Mouse (Mus musculus) thymus, adult 2 months (tissue): ENCODE measurements around the gene Mast2. TPM values are rescaled to one million over a fixed set of nuclear protein-coding genes. Genes with fewer than 3 reads are reported as not detected.

Source experiments
- DNase-seq: peaks from one replicate; pipeline ENCODE4 v3.0.0; 2021
- H3K27ac ChIP-seq: fragments of 200-500 bp; 2 replicates; pipeline ENCODE4 v1.5.1; 2012; ENCODE audit warnings: low read length, control low read depth; ENCODE audit not compliant: control insufficient read depth, insufficient read depth
- H3K27me3 ChIP-seq: fragments of 200-500 bp; 2 replicates; pipeline ENCODE4 v1.6.1; 2012; ENCODE audit warnings: mild to moderate bottlenecking, low read length, moderate library complexity, mixed read lengths; ENCODE audit not compliant: control insufficient read depth, insufficient read depth
- H3K36me3 ChIP-seq: fragments of 200-500 bp; 2 replicates; pipeline ENCODE4 v1.6.1; 2012; ENCODE audit warnings: mild to moderate bottlenecking, low read length, moderate library complexity; ENCODE audit not compliant: control insufficient read depth, insufficient read depth
- H3K4me1 ChIP-seq: fragments of 200-500 bp; replicated peaks from 2 replicates; pipeline ENCODE4 v1.6.1; 2012; ENCODE audit warnings: low read length; ENCODE audit not compliant: control insufficient read depth, insufficient read depth
- H3K4me3 ChIP-seq: fragments of 200-500 bp; 2 replicates; pipeline ENCODE4 v1.5.1; 2012; ENCODE audit warnings: mild to moderate bottlenecking, low read length, control low read depth, moderate library complexity; ENCODE audit not compliant: control insufficient read depth, insufficient read depth
- CTCF ChIP-seq: fragments of 200-500 bp; IDR thresholded peaks from 2 replicates; pipeline ENCODE4 v1.5.1; 2012; ENCODE audit warnings: mild to moderate bottlenecking, control low read depth, low read length, moderate library complexity, borderline replicate concordance; ENCODE audit not compliant: control insufficient read depth, poor library complexity, insufficient read depth; ENCODE audit errors: extremely low read depth
- POLR2A ChIP-seq: fragments of 200-500 bp; IDR thresholded peaks from 2 replicates; pipeline ENCODE4 v1.6.1; 2012; ENCODE audit warnings: mild to moderate bottlenecking, low read length, control low read depth, moderate library complexity; ENCODE audit not compliant: control insufficient read depth, poor library complexity, insufficient read depth; ENCODE audit errors: extremely low read depth
- WGBS: fragments of 180-500 bp; shearing (Covaris S2); methylation state at CpG from one replicate; pipeline ENCODE4 v1.1.7; 2018; 5-methylcytosine and 5-hydroxymethylcytosine counted together
- polyA plus RNA-seq: library from polyadenylated mRNA; depleted of rRNA; stranded (reverse); fragments of >200 nt; gene quantifications from 2 replicates; pipeline ENCODE4 v1.2.3, GENCODE M21; 2012; rRNA removed

The Mast2 gene
- polyA plus RNA-seq, 1 experiment: 110 TPM

- no peaks in the 10 kb centered on the region for H3K36me3 ChIP-seq
- WGBS: 95% methylated on average over 6 of the region's 6 CpGs
- DNase-seq: no peak
- no peak overlapping the region for H3K4me3 ChIP-seq
- no peaks in the 10 kb centered on the region for H3K4me1 ChIP-seq
- H3K27ac ChIP-seq: no peak overlapping the region
- no peaks in the 10 kb centered on the region for H3K27me3 ChIP-seq
- TF ChIP-seq POLR2A: no peak
- TF ChIP-seq CTCF: no peak
These were observed 172.4 kb downstream of the Mast2 start for GRCm38 (mm10) chr4:116291561-116291960.

- no peak for TF ChIP-seq CTCF
- no peak for TF ChIP-seq POLR2A
- DNase-seq: no peak
- no peaks in the 10 kb centered on the region for H3K36me3 ChIP-seq
- H3K27ac ChIP-seq: no peak overlapping the region
- 81% methylated on average over 2 of the region's 2 CpGs for WGBS
- no peaks in the 10 kb centered on the region for H3K27me3 ChIP-seq
- H3K4me3 ChIP-seq: no peak overlapping the region
- no peaks in the 10 kb centered on the region for H3K4me1 ChIP-seq
These were observed 181.8 kb downstream of the Mast2 start for GRCm38 (mm10) chr4:116282211-116282610.

GRCm38 (mm10) chr4:116268220-116268619 is 195.8 kb downstream of the Mast2 start:
- H3K4me3 ChIP-seq: no peak overlapping the region

More at GRCm38 (mm10) chr4:116268220-116268619, 195.8 kb downstream of the Mast2 start:
- Histone ChIP-seq H3K36me3 (no peaks in the 10 kb centered on the region), H3K27ac (no peak overlapping the region), H3K4me1 (no peaks in the 10 kb centered on the region), H3K27me3 (no peaks in the 10 kb centered on the region)
- WGBS: 94% methylated on average over 6 of the region's 6 CpGs
- no peak for DNase-seq
- no peak for TF ChIP-seq POLR2A
- TF ChIP-seq CTCF: no peak

Other genes with a start within 250 kb of the Mast2 start
- gene Pik3r3, start 242.6 kb downstream of the Mast2 start, polyA plus RNA-seq: 26.0 and 26.3 TPM in 2 replicates
- gene Ipp, start 43.4 kb upstream of the Mast2 start, polyA plus RNA-seq: 2.5 and 3.6 TPM in 2 replicates
- 7.2 and 8.0 TPM in 2 replicates for gene Tmem69, start 91.8 kb upstream of the Mast2 start, polyA plus RNA-seq
- 76.9 and 81.2 TPM in 2 replicates for gene Gpbp1l1, start 93.5 kb upstream of the Mast2 start, polyA plus RNA-seq
- 7.3 and 9.9 TPM in 2 replicates for gene Ccdc17, start 132.5 kb upstream of the Mast2 start, polyA plus RNA-seq
- gene Nasp, start 163.8 kb upstream of the Mast2 start, polyA plus RNA-seq: 14.2 and 15.8 TPM in 2 replicates
- 490 and 565 TPM in 2 replicates for gene Akr1a1, start 187.5 kb upstream of the Mast2 start, polyA plus RNA-seq
- gene Prdx1, start 221.4 kb upstream of the Mast2 start, polyA plus RNA-seq: 61.8 and 99.5 TPM in 2 replicates
- 10.5 and 10.8 TPM in 2 replicates for gene Mmachc, start 244.2 kb upstream of the Mast2 start, polyA plus RNA-seq
- 46.0 and 48.2 TPM in 2 replicates for gene Ccdc163, start 244.3 kb upstream of the Mast2 start, polyA plus RNA-seq